Mouse (Mus musculus) Muller cell, postnatal 12 days (primary cell): ENCODE data around the gene Rabgap1l.
"Not testable (repeated sequence)": the region's sequence is repeated elsewhere in the genome, so short reads cannot be mapped to it uniquely, and the experiment has no call there.

ENCODE experiments used
- DNase-seq: peaks from one replicate; pipeline ENCODE4 v3.0.0-alpha.2; 2015; ENCODE audit errors: inconsistent ontology term

Gene Rabgap1l

DNA sequence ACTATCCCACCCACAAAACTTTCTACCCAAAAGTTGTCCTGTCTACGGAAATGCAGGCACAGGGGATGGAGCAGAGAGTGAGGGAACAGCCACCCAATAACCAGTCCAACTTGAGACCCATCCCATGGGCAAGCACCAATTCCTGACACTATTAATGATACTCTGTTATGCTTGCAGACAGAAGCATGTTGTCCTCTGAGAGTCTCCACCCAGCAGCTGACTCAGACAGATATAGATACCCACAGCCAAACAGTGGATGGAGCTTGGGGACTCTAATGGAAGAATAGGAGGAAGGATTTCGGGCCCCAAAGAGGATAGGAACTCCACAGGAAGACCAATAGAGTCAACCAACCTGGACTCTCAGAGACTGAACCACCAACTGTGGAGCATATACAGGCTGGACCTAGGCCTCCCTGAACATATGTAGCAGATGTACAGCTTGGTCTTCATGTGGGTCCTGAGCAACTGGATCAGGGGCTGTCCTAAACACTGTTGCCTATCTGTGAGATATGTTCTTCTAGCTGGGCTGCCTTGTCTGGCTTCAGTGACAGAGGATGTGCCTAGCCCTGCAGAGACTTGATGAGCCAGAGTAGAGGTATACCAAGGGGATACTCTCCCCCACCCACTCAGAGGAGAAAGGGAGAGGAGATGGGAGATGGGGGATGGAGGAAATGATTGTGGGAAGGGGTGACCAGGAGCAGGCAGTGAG is 510.7 kb downstream of the Rabgap1l start:
- not testable (repeated sequence) for DNase-seq

GRCm38 (mm10) chr1:160281337-160282084 is 511.5 kb downstream of the Rabgap1l start:
- no peak for DNase-seq

DNA sequence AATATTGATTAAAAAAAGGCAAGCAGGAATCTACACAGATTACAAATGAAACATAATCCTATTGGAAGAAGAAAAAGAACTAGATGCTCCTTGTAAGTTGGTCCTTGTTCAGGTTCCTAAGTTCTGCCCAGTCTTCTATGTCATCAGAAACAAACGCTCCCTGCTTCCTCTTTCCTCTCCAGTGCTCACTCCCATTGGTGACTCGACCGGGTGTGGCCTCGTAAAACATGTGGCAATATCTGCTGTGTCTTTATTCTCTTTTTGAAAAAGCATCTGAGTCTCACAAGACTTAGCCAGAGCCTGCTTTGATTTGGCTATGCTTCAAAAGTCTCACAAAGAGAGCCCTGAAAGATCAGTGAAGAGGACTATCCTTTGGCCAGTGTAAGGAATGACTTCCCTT is 512.4 kb downstream of the Rabgap1l start:
- DNase-seq: peak; percentile 26

- no peak for DNase-seq
These were observed 514.9 kb downstream of the Rabgap1l start for GRCm38 (mm10) chr1:160277940-160278682.

GRCm38 (mm10) chr1:160275248-160275647 is 517.8 kb downstream of the Rabgap1l start:
- DNase-seq: peak; percentile 44

GRCm38 (mm10) chr1:160273133-160273743 is 519.8 kb downstream of the Rabgap1l start:
- no peak for DNase-seq

DNA sequence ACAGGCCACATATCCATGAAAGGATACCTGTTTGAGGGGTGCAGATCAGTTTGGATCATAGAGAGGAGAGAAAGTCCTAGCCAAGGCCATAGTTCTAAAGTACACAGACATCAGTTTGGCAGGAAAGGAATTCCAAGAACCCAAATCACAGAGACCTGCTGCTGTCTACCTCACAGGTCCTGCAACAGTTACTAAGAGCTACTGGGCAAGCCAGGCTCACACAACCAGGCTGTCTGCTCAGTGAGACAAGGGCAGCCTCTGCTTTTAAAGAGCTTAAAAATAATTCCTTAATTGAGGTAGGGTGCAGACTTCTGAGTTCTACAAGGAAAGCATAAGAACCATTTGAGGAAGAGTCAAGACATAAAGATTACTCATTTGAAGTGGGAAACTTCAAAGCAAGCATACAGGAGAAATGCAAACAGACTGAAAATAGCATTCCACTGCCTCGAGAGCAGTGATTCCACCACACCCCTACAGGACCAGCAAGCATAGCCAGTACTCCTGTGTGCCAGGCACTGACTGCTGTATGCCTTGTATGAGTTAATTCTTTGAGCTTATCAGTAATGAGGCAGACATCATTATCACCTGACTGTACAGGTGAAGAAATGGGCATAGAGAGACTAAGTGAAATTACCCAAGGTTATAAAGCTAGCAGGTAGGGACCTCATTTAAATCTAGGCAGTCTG is 521.6 kb downstream of the Rabgap1l start:
- DNase-seq: no peak

- DNase-seq: no peak
These were observed 524.7 kb downstream of the Rabgap1l start for GRCm38 (mm10) chr1:160268322-160268721.

GRCm38 (mm10) chr1:160263630-160264346 is 529.2 kb downstream of the Rabgap1l start:
- no peak for DNase-seq

DNA sequence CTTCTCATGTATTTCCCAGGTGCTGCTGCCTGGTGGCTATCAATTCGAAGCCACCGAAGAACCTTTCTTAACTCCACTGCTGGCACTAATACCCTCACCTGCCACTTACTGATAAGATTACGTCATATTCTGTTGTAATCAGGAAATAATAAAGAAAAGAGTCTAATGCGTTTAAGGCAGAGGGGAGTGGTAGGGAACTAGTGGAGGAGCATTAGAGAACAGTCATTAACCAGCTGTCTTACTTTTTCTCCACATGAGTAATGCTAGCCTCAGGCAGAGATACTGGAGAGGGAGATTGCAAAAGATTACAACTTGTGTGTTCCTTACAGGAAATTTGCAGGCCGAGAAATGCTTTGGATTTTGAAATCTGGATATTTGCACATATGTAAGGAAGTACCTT is 530.0 kb downstream of the Rabgap1l start:
- no peak for DNase-seq

DNA sequence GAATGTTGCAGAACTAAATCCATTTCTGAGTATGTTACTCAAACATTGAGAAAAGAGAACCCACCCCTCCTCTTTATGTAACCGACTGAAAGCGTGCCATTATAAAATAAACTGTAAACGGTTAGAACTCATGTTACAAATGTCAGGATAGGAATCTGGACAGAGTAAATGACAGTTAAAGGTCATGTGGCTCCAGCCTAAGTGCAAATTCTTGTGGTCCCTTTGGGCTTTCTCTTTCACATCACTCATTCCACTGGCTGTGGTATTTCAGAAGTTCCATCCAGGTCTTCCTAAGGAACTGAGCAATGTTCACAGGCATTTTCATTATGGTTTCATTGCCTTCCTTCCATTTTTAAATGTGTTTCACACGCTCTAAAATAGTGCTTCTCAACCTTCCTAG is 530.6 kb downstream of the Rabgap1l start:
- DNase-seq: peak; percentile 32

GRCm38 (mm10) chr1:160261849-160262248 is 531.2 kb downstream of the Rabgap1l start:
- DNase-seq: peak; percentile 50

- no peak for DNase-seq
These were observed 532.4 kb downstream of the Rabgap1l start for GRCm38 (mm10) chr1:160260605-160261004.

DNA sequence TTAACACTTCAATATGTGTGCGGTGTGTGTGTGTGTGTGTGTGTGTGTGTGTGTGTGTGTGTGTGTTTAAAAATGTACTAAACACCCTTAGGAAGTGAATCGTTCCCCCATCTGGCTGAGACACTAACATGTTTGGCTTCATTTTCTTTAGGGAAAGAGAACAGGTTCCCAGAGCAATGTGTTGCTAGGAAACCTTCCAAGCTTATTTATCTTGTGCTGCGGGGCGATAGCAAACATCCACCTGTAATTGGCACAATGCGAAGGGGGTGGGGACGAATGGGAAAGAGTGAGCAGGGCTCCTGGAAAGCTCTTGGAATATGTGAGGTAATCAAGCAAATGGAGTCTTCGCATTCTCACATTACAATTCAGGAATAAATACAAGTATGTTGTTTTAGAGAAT is 533.1 kb downstream of the Rabgap1l start:
- no peak for DNase-seq

- no peak for DNase-seq
These were observed 539.9 kb downstream of the Rabgap1l start for GRCm38 (mm10) chr1:160253108-160253507.

GRCm38 (mm10) chr1:160251388-160252007 is 541.5 kb downstream of the Rabgap1l start:
- no peak for DNase-seq

DNA sequence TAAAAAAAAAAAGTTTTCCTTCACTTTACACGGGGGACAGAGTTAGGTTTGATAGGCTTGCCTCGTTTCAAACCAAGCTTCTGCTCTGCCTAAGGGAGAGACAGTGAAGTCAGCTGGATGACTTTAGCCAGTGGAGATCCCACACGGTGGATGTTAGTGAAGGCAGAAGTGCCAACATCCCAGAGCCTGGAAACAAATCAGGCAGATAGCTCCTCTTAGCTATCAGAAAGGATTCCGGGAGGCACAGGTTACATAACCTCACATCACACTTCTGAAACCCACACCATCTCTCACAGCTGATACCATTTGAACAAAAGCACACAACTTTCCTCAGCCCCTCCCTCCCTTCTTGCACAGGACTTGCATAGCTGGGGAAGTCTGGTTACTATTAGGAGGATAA is 542.2 kb downstream of the Rabgap1l start:
- no peak for DNase-seq

- DNase-seq: no peak
These were observed 543.2 kb downstream of the Rabgap1l start for GRCm38 (mm10) chr1:160249786-160250185.

DNA sequence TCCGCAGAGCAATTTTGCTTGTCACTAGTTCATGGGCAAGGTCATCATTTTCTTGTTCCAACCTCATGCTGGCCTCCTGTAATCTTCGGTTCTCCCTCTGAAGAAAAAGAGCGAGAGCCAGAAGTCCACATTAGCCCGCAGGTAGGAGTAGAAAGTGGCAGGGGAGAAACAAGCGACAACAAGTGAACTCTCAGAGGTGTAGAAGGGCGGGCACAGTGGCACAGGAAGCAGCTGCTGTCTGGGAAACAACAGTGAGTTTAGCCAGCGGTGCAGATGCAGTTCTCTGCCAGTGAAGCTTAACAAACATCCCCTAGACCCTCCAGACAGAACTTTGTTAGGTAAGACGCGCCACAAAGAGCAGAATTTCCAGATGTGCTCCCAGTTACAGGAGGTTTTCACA is 545.5 kb downstream of the Rabgap1l start:
- no peak for DNase-seq

- no peak for DNase-seq
These were observed 546.2 kb downstream of the Rabgap1l start for GRCm38 (mm10) chr1:160246844-160247243.
